Mouse (Mus musculus) kidney, adult 2 months (tissue): ENCODE data around the gene Ppp1cc. TPM values are rescaled to one million over a fixed set of nuclear protein-coding genes. Genes with fewer than 3 reads are reported as not detected.
"Not testable (repeated sequence)": the region's sequence is repeated elsewhere in the genome, so short reads cannot be mapped to it uniquely, and the experiment has no call there.

Experiments
- DNase-seq: peaks from one replicate; pipeline ENCODE4 v3.0.0; 2021
- H3K27ac ChIP-seq: fragments of 200-500 bp; 2 replicates; pipeline ENCODE4 v1.5.1; 2012; ENCODE audit warnings: low read depth, low read length, control low read depth, inconsistent platforms; ENCODE audit not compliant: insufficient read depth
- H3K27me3 ChIP-seq: fragments of 200-500 bp; replicated peaks from 2 replicates; pipeline ENCODE4 v1.6.1; 2012; ENCODE audit warnings: mild to moderate bottlenecking, moderate library complexity, low read length, inconsistent platforms; ENCODE audit not compliant: control insufficient read depth, insufficient read depth
- H3K36me3 ChIP-seq: fragments of 200-500 bp; 2 replicates; pipeline ENCODE4 v1.6.1; 2012; ENCODE audit warnings: mild to moderate bottlenecking, moderate library complexity, low read length, inconsistent platforms; ENCODE audit not compliant: control insufficient read depth, insufficient read depth
- H3K4me1 ChIP-seq: fragments of 200-500 bp; 2 replicates; pipeline ENCODE4 v1.6.1; 2011; ENCODE audit warnings: low read length; ENCODE audit not compliant: control insufficient read depth, insufficient read depth
- H3K4me3 ChIP-seq: fragments of 200-500 bp; 2 replicates; pipeline ENCODE4 v1.5.1; 2011; ENCODE audit warnings: mild to moderate bottlenecking, low read depth, low read length, control low read depth; ENCODE audit not compliant: insufficient read depth
- CTCF ChIP-seq: fragments of 200-500 bp; conservative IDR thresholded peaks from 2 replicates; pipeline ENCODE4 v1.5.1; 2011; ENCODE audit warnings: low read depth, mild to moderate bottlenecking, control low read depth, low read length, moderate library complexity, mixed read lengths; ENCODE audit not compliant: insufficient read depth, insufficient read length
- POLR2A ChIP-seq: fragments of 200-500 bp; IDR thresholded peaks from one replicate; pipeline ENCODE4 v1.6.1; 2011; ENCODE audit warnings: low read depth, low read length, control low read depth
- WGBS: fragments of 180-500 bp; shearing (Covaris S2); methylation state at CpG from one replicate; pipeline ENCODE4 v1.1.7; 2018; 5-methylcytosine and 5-hydroxymethylcytosine counted together
- polyA plus RNA-seq: library from polyadenylated mRNA; depleted of rRNA; stranded (reverse); fragments of >200 nt; gene quantifications from 2 replicates; pipeline ENCODE4 v1.2.3, GENCODE M21; 2012

The Ppp1cc gene
- polyA plus RNA-seq, 1 experiment = 91.5 TPM

DNA sequence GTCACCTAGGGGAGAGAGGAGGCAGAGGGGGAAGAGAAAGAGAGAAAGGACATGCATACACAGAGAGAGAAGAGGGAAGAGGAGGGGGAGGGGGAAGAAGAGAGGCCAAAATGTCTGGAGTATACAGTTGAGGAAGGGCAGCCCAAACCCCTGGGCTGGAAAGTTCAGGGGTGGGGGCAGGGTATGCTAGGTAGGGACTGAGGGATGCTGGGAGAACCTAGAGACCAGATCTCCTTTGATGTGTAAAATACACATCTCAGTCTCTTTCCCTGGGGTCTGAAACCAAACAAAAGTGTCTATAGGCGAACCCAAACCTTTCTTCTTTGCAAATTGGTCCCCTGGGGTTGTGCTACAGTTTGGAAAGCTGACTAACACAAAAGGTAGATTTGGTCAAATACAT lies 10.0 kb upstream of the Ppp1cc start:
- Histone ChIP-seq H3K36me3 (no peaks in the 10 kb centered on the region), H3K27me3 (no peaks in the 10 kb centered on the region), H3K4me3 (no peak overlapping the region), H3K27ac (no peak overlapping the region), H3K4me1 (0 out of 2 replicates have a peak, but pooled peaks cover 8% of the 10 kb centered on the region)
- TF ChIP-seq POLR2A (no peak), CTCF (no peak)
- DNase-seq = no peak
- 89% methylated on average over 1 of the region's 1 CpGs for WGBS

DNA sequence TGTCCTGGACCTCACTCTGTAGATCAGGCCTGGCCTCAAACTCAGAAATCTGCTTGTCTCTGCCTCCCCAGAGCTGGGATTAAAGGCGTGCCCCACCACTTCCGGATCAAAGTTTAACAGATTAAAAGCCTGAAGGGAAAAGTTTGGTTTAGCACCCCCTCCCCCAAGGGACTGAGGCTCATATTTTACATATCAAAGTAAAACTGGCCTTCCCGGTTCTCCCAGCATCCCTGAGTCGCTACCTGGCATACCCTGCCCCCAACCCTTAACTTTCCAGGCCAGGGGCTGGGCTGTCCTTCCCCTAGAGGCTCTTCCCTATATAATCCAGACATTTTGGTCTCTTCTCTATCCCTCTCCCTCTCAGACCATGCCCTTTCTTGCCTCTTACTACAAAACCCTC lies 8.8 kb upstream of the Ppp1cc start:
- 59% methylated on average over 4 of the region's 4 CpGs for WGBS
- no peak overlapping the region for H3K27ac ChIP-seq
- 0 out of 2 replicates have a peak, but pooled peaks cover 8% of the 10 kb centered on the region for H3K4me1 ChIP-seq
- no peak overlapping the region for H3K4me3 ChIP-seq
- no peaks in the 10 kb centered on the region for H3K36me3 ChIP-seq
- no peaks in the 10 kb centered on the region for H3K27me3 ChIP-seq
- DNase-seq = no peak
- TF ChIP-seq CTCF (no peak), POLR2A (no peak)

DNA sequence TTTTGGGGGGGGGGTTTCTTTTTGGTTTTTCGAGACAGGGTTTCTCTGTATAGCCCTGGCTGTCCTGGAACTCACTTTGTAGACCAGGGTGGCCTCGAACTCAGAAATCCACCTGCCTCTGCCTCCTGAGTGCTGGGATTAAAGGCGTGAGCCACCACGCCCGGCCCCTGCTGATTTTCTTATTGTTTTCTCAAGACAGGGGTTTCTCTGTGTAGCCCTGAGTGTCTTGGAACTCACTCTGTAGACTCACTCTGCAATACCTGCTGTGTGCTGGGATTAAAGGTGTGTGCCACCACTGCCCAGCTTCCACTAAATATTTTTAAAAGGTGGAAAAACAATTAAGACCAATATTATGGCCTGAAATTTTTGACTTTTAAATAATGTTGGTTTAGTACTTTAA lies 5.6 kb upstream of the Ppp1cc start:
- H3K4me3 ChIP-seq, DNase-seq, H3K4me1 ChIP-seq, H3K27ac ChIP-seq, H3K27me3 ChIP-seq, H3K36me3 ChIP-seq: not testable (repeated sequence)
- 93% methylated on average over 5 of the region's 5 CpGs for WGBS

DNA sequence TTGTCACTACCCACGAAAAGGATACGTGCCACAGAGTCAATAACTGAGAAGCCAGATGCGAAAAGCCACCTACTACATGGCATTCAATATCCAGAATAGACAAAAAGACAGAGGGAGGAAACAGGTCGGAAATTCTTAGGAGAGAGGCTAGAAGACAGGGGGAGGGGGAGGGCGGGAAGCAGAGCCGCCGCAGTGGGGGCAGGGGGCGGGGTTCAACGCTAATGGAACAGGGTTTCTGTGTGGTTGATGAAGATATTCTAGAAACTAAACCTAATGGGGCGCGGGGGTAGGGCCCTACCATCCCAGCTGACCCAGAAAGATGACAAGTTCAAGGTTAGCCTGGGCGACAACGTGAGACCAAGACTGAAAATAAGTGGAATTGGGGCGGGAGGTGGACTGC lies 4.1 kb upstream of the Ppp1cc start:
- 31% methylated on average over 13 of the region's 14 CpGs for WGBS
- H3K36me3 ChIP-seq = no peaks in the 10 kb centered on the region
- no peaks in the 10 kb centered on the region for H3K27me3 ChIP-seq
- TF ChIP-seq POLR2A = no peak
- TF ChIP-seq CTCF = no peak
- H3K4me1 ChIP-seq = 0 out of 2 replicates have a peak, but pooled peaks cover 3% of the 10 kb centered on the region
- H3K27ac ChIP-seq = no peak overlapping the region
- no peak for DNase-seq
- H3K4me3 ChIP-seq = no peak overlapping the region

DNA sequence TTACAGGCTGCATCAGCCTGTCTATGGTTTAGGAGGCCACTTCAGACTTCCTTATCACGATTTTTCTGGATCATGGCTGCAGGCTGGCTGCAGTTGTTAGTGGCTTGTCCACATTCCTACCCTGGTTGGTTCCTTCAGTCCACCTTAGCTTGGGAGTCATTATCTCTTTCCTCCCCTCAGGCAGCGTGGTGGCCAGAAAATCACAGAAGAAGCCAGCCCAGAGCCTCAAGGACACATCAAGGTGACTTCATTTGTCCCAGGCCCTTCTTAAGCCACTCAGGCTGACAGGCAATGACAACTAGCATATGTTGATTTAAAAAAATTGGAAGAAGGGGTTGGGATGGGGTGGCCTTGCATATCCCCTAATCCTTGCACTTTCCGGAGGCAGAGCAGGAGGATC lies 3.3 kb upstream of the Ppp1cc start:
- Histone ChIP-seq H3K4me1 (peaks cover 6% of the 10 kb centered on the region; the same call in 1 of the 2 replicates), H3K4me3 (no peak overlapping the region), H3K27ac (peak overlapping the region; percentile 18; the same call in 1 of the 2 replicates), H3K27me3 (no peaks in the 10 kb centered on the region), H3K36me3 (no peaks in the 10 kb centered on the region)
- no peak for TF ChIP-seq POLR2A
- TF ChIP-seq CTCF = no peak
- DNase-seq = no peak
- WGBS = 66% methylated on average over 3 of the region's 3 CpGs

DNA sequence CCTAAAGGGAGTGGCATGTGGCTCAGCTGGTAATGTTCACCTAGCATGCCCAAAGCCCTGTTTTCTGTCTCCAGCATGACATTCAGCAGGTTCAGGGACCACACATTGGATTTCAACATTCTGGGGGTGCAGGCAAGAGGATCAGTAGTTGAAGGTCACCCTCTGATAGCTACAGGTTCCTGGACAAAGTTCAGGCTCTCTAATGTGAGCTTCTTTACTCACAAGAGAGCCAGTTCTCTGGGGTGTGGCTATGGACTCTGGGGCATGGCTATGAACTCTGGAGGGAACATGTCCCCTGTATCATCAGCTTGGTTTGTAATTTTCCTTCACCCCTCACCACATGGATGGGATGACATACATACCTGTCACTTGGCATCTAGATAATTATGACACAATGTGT lies 2.5 kb upstream of the Ppp1cc start:
- Histone ChIP-seq H3K27me3 (no peaks in the 10 kb centered on the region), H3K4me3 (no peak overlapping the region), H3K27ac (no peak overlapping the region), H3K4me1 (peaks cover 9% of the 10 kb centered on the region; the same call in 1 of the 2 replicates), H3K36me3 (no peaks in the 10 kb centered on the region)
- TF ChIP-seq CTCF = no peak
- TF ChIP-seq POLR2A = no peak
- DNase-seq = peak; percentile 25

DNA sequence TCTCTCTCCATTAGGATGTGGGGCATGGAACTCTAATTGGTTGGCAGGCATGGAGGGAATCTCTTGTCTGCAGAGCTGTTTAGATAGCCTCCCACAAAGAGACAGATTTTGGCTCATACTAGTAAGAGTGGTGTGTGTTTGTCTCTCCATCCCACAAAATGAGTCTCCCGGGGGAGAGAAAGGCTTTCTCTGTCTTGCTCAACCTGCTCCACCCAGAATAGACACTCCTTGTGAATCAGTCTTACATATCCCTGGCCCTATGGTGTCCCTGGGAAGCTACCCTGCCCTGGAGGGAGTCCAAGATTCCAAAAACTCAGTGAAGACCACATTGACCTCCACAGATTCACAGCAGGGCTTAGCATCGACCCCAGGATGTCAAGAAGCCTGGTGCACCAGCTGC lies 1.6 kb upstream of the Ppp1cc start:
- no peak for TF ChIP-seq CTCF
- TF ChIP-seq POLR2A = no peak
- no peaks in the 10 kb centered on the region for H3K36me3 ChIP-seq
- H3K4me1 ChIP-seq = peaks cover 11% of the 10 kb centered on the region
- H3K4me3 ChIP-seq = no peak overlapping the region
- no peaks in the 10 kb centered on the region for H3K27me3 ChIP-seq
- no peak for DNase-seq
- WGBS = 59% methylated on average over 2 of the region's 2 CpGs
- no peak overlapping the region for H3K27ac ChIP-seq
